Mouse (Mus musculus): ENCODE results near the gene Agbl4. TPM values are rescaled to one million over a fixed set of nuclear protein-coding genes. Genes with fewer than 3 reads are reported as not detected.

Gene Agbl4
- polyA plus RNA-seq, 1 experiment from 2014 or later: 0.35 TPM

- Histone ChIP-seq H3K36me3 (no peaks in the 10 kb centered on the region), H3K4me3 (no peak overlapping the region), H3K27ac (no peak overlapping the region), H3K4me2 (replicated peaks) (no peak overlapping the region), H3K9ac (no peak overlapping the region), H3K4me1 (no peaks in the 10 kb centered on the region), H3K9me3 (no peaks in the 10 kb centered on the region), H3K27me3 (no peaks in the 10 kb centered on the region)
- ATAC-seq (ENCODE audit: insufficient number of reproducible peaks, insufficient read depth, low FRiP score, low TSS enrichment): no peak
- WGBS: 93% methylated on average over 3 of the region's 3 CpGs
Observed at GRCm38 (mm10) chr4:110641417-110641816, 244.0 kb downstream of the Agbl4 start.

- ATAC-seq (ENCODE audit: insufficient number of reproducible peaks, insufficient read depth, low FRiP score, low TSS enrichment): no peak
- Histone ChIP-seq H3K27me3 (no peaks in the 10 kb centered on the region), H3K9me3 (no peaks in the 10 kb centered on the region), H3K9ac (no peak overlapping the region), H3K36me3 (no peaks in the 10 kb centered on the region), H3K4me3 (no peak overlapping the region), H3K4me2 (replicated peaks) (no peak overlapping the region), H3K27ac (no peak overlapping the region), H3K4me1 (no peaks in the 10 kb centered on the region)
- 78% methylated on average over 2 of the region's 2 CpGs for WGBS
Observed at GRCm38 (mm10) chr4:110662940-110663339, 265.5 kb downstream of the Agbl4 start.

DNA sequence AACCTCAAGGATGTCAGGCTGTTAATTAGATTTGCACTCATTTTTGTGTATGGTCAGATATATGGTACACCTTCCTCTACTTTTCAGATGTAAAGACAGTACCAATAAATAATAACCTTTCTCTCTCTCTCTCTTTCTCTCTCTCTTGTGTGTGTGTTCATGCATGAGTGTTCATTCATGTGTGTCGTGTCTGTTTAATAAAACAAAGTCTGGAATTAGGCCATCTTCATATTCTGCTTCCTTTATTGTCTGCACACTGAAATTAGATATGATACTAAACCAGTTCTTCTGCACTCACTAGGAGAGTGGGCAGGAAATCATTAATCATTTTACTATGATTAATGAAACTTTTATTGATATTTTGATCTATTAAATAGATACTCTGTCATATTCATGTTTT, 276.7 kb downstream of the Agbl4 start:
- WGBS: 71% methylated on average over 1 of the region's 1 CpGs
- Histone ChIP-seq H3K4me1 (no peaks in the 10 kb centered on the region), H3K4me3 (no peak overlapping the region), H3K4me2 (replicated peaks) (no peak overlapping the region), H3K36me3 (no peaks in the 10 kb centered on the region), H3K27me3 (no peaks in the 10 kb centered on the region), H3K27ac (no peak overlapping the region), H3K9ac (no peak overlapping the region), H3K9me3 (no peaks in the 10 kb centered on the region)
- no peak for ATAC-seq (ENCODE audit: insufficient number of reproducible peaks, insufficient read depth, low FRiP score, low TSS enrichment)

DNA sequence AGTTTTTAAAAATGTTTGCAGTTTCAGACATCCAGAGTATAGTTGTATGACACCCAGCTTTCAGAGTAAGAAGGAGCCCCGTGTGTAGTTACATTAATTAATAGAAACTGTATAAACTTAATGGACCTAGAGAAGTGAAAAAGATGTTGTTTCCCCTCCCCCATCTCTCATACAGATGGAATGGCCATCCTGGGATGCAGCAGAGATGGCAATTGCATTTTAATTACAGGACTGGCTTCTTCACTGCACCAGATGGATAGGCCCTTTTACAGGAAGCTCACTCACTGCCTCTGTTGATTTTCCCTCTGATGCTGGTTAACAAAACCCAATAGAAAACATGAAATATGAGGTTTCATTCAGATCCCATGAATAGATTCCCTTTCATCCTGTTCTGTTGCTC, 337.7 kb downstream of the Agbl4 start:
- H3K27ac ChIP-seq: no peak overlapping the region
- no peaks in the 10 kb centered on the region for H3K36me3 ChIP-seq
- no peaks in the 10 kb centered on the region for H3K4me1 ChIP-seq
- H3K4me3 ChIP-seq: no peak overlapping the region
- H3K9me3 ChIP-seq: no peaks in the 10 kb centered on the region
- no peak for ATAC-seq (ENCODE audit: insufficient number of reproducible peaks, insufficient read depth, low FRiP score, low TSS enrichment)
- H3K4me2 ChIP-seq (replicated peaks): no peak overlapping the region
- H3K9ac ChIP-seq: no peak overlapping the region
- no peaks in the 10 kb centered on the region for H3K27me3 ChIP-seq
- WGBS: 78% methylated on average over 1 of the region's 1 CpGs

- Histone ChIP-seq H3K36me3 (no peaks in the 10 kb centered on the region), H3K4me1 (no peaks in the 10 kb centered on the region), H3K27me3 (no peaks in the 10 kb centered on the region), H3K4me2 (replicated peaks) (no peak overlapping the region), H3K9ac (no peak overlapping the region), H3K4me3 (no peak overlapping the region), H3K27ac (no peak overlapping the region), H3K9me3 (no peaks in the 10 kb centered on the region)
- no peak for ATAC-seq (ENCODE audit: insufficient number of reproducible peaks, insufficient read depth, low FRiP score, low TSS enrichment)
- 71% methylated on average over 2 of the region's 2 CpGs for WGBS
Observed at GRCm38 (mm10) chr4:110757941-110758340, 360.5 kb downstream of the Agbl4 start.

DNA sequence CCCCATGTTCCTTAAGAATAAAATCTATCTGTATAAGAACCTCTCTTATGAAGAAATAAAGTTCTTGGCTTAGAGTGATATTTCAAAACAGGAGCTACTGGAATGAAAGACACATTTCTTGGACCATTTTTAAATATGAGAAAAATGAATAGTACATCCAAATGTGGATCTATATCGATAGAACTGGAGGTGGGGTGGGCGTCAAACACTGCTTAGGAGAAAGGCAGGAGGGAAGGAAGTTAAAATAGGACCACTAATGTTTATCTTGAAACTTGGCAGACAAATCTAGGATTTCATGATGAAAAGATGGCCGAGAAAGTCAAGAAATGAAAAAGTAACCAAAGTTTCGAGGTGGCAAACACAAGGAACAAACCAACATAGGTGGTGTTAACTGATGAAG, 391.1 kb downstream of the Agbl4 start:
- no peaks in the 10 kb centered on the region for H3K36me3 ChIP-seq
- no peak overlapping the region for H3K4me2 ChIP-seq (replicated peaks)
- ATAC-seq (ENCODE audit: insufficient number of reproducible peaks, insufficient read depth, low FRiP score, low TSS enrichment): no peak
- H3K4me3 ChIP-seq: no peak overlapping the region
- no peaks in the 10 kb centered on the region for H3K9me3 ChIP-seq
- H3K9ac ChIP-seq: no peak overlapping the region
- H3K4me1 ChIP-seq: no peaks in the 10 kb centered on the region
- H3K27ac ChIP-seq: no peak overlapping the region
- WGBS: 83% methylated on average over 4 of the region's 4 CpGs
- H3K27me3 ChIP-seq: no peaks in the 10 kb centered on the region

- no peaks in the 10 kb centered on the region for H3K4me1 ChIP-seq
- WGBS: 80% methylated on average over 4 of the region's 4 CpGs
- H3K27ac ChIP-seq: no peak overlapping the region
Observed at GRCm38 (mm10) chr4:110799902-110800301, 402.4 kb downstream of the Agbl4 start.

GRCm38 (mm10) chr4:110810947-110811346, 413.5 kb downstream of the Agbl4 start:
- WGBS: 70% methylated on average over 1 of the region's 1 CpGs
- Histone ChIP-seq H3K4me1 (no peaks in the 10 kb centered on the region), H3K9me3 (no peaks in the 10 kb centered on the region), H3K27ac (no peak overlapping the region), H3K9ac (no peak overlapping the region), H3K4me2 (replicated peaks) (no peak overlapping the region), H3K36me3 (no peaks in the 10 kb centered on the region), H3K27me3 (no peaks in the 10 kb centered on the region), H3K4me3 (no peak overlapping the region)
- no peak for ATAC-seq (ENCODE audit: insufficient number of reproducible peaks, insufficient read depth, low FRiP score, low TSS enrichment)

More at GRCm38 (mm10) chr4:110799902-110800301, 402.4 kb downstream of the Agbl4 start:
- Histone ChIP-seq H3K36me3 (no peaks in the 10 kb centered on the region), H3K4me2 (replicated peaks) (no peak overlapping the region), H3K9me3 (no peaks in the 10 kb centered on the region), H3K27me3 (no peaks in the 10 kb centered on the region), H3K4me3 (no peak overlapping the region), H3K9ac (no peak overlapping the region)
- ATAC-seq (ENCODE audit: insufficient number of reproducible peaks, insufficient read depth, low FRiP score, low TSS enrichment): no peak

DNA sequence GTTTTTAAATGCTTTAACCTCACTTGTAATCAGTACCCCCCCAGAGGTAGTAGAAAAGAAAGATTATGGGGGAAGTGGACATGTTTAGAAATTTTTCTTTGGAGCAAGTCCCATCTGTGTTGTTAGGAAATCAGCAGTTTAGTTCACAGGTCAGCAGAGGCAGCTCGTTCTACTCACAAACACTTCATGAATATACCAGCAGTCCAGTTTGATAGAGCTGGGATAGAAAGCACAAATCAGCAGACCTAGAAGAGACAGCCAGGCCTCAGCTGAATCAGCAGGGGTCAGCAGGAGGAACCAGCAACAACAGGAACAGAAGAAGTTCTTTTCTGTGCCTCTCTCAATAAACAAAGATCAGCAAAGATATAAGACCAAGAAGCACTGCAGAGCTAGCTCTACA, 435.3 kb downstream of the Agbl4 start:
- Histone ChIP-seq H3K9me3 (no peaks in the 10 kb centered on the region), H3K4me2 (replicated peaks) (no peak overlapping the region), H3K27ac (no peak overlapping the region), H3K4me3 (no peak overlapping the region), H3K4me1 (no peaks in the 10 kb centered on the region), H3K36me3 (no peaks in the 10 kb centered on the region), H3K9ac (no peak overlapping the region), H3K27me3 (no peaks in the 10 kb centered on the region)
- 74% methylated on average over 1 of the region's 1 CpGs for WGBS
- no peak for ATAC-seq (ENCODE audit: insufficient number of reproducible peaks, insufficient read depth, low FRiP score, low TSS enrichment)

GRCm38 (mm10) chr4:110879719-110880443, 482.4 kb downstream of the Agbl4 start:
- ATAC-seq (ENCODE audit: insufficient number of reproducible peaks, insufficient read depth, low FRiP score, low TSS enrichment): no peak
- Histone ChIP-seq H3K4me2 (replicated peaks) (no peak overlapping the region), H3K9me3 (no peaks in the 10 kb centered on the region), H3K9ac (no peak overlapping the region), H3K27ac (no peak overlapping the region), H3K4me1 (no peaks in the 10 kb centered on the region), H3K27me3 (no peaks in the 10 kb centered on the region), H3K4me3 (no peak overlapping the region), H3K36me3 (no peaks in the 10 kb centered on the region)
- WGBS: 81% methylated on average over 2 of the region's 2 CpGs

DNA sequence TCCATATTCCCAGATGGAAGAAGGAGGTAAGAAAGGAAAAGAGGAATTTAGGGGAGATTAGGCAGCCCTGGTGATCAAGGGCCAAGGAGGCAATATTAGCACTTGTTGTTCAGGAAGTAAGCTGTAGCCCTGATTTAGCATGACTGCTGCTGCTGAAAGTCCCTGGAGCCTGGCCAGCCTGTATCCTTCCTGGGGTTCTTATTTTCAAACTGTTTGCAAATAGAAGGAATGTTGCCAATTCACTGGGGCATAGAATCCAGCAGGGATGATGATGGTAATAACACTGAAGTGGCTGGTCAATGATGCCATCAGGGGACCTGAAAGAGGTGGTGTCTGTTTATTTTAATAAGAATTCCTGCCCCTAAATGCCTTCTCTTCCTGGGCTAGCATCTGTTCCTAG, 518.6 kb downstream of the Agbl4 start:
- no peak for ATAC-seq (ENCODE audit: insufficient number of reproducible peaks, insufficient read depth, low FRiP score, low TSS enrichment)
- H3K4me2 ChIP-seq (replicated peaks): no peak overlapping the region
- no peaks in the 10 kb centered on the region for H3K9me3 ChIP-seq
- H3K27ac ChIP-seq: no peak overlapping the region
- H3K27me3 ChIP-seq: no peaks in the 10 kb centered on the region
- peaks cover 6% of the 10 kb centered on the region; the same call in 1 of the 2 replicates for H3K4me1 ChIP-seq
- no peak overlapping the region for H3K4me3 ChIP-seq
- no peaks in the 10 kb centered on the region for H3K36me3 ChIP-seq
- no peak overlapping the region for H3K9ac ChIP-seq

- Histone ChIP-seq H3K27ac (no peak overlapping the region), H3K27me3 (no peaks in the 10 kb centered on the region), H3K4me1 (peaks cover 6% of the 10 kb centered on the region; the same call in 1 of the 2 replicates), H3K4me3 (no peak overlapping the region), H3K9ac (no peak overlapping the region), H3K36me3 (no peaks in the 10 kb centered on the region), H3K9me3 (no peaks in the 10 kb centered on the region), H3K4me2 (replicated peaks) (no peak overlapping the region)
- ATAC-seq (ENCODE audit: insufficient number of reproducible peaks, insufficient read depth, low FRiP score, low TSS enrichment): no peak
- WGBS: 34% methylated on average over 4 of the region's 4 CpGs
Observed at GRCm38 (mm10) chr4:110916565-110916964, 519.1 kb downstream of the Agbl4 start.
